Mouse (Mus musculus) forebrain, embryonic 12.5 days (tissue): ENCODE results near the gene Igfbp1. TPM values are rescaled to one million over a fixed set of nuclear protein-coding genes. Genes with fewer than 3 reads are reported as not detected.

Experiments used
- ATAC-seq: fragments of 200-750 bp; cut with Nextera tagmentation; 2 replicates; pipeline ENCODE4 v1.8.0; 2017; ENCODE audit warnings: moderate TSS enrichment; ENCODE audit not compliant: low FRiP score
- H3K27ac ChIP-seq: fragments of 300-500 bp; sonication (generic); 2 replicates; pipeline ENCODE4 v1.5.1; 2016; ENCODE audit warnings: mild to moderate bottlenecking
- H3K27me3 ChIP-seq: fragments of 300-500 bp; sonication (generic); 2 replicates; pipeline ENCODE4 v1.6.1; 2016; ENCODE audit warnings: mild to moderate bottlenecking
- H3K36me3 ChIP-seq: fragments of 300-500 bp; sonication (generic); replicated peaks from 2 replicates; pipeline ENCODE4 v1.6.1; 2016; ENCODE audit warnings: mild to moderate bottlenecking
- H3K4me1 ChIP-seq: fragments of 300-500 bp; sonication (generic); 2 replicates; pipeline ENCODE4 v1.6.1; 2016
- H3K4me2 ChIP-seq: fragments of 300-500 bp; sonication (generic); 2 replicates; pipeline ENCODE4 v1.6.1; 2016; ENCODE audit warnings: mild to moderate bottlenecking, moderate library complexity
- H3K4me3 ChIP-seq: fragments of 300-500 bp; sonication (generic); replicated peaks from 2 replicates; pipeline ENCODE4 v1.5.1; 2016; ENCODE audit warnings: mild to moderate bottlenecking
- H3K9ac ChIP-seq: fragments of 300-500 bp; sonication (generic); 2 replicates; pipeline ENCODE4 v1.6.1; 2016; ENCODE audit warnings: mild to moderate bottlenecking
- H3K9me3 ChIP-seq: fragments of 300-500 bp; sonication (generic); 2 replicates; pipeline ENCODE4 v1.6.1; 2016
- WGBS: fragments of 180-500 bp; shearing (Covaris S2); methylation state at CpG from one replicate; pipeline ENCODE4 v1.1.7; 2016; 5-methylcytosine and 5-hydroxymethylcytosine counted together
- polyA plus RNA-seq: library from polyadenylated mRNA; unstranded; fragments of >200 nt; fragmentation: Nextera tagmentation; extraction: Ambion mirVana; gene quantifications from 2 replicates; pipeline ENCODE4 v1.2.1, GENCODE M21; 2016

Gene Igfbp1
- polyA plus RNA-seq, 1 experiment from 2014 or later: not detected

DNA sequence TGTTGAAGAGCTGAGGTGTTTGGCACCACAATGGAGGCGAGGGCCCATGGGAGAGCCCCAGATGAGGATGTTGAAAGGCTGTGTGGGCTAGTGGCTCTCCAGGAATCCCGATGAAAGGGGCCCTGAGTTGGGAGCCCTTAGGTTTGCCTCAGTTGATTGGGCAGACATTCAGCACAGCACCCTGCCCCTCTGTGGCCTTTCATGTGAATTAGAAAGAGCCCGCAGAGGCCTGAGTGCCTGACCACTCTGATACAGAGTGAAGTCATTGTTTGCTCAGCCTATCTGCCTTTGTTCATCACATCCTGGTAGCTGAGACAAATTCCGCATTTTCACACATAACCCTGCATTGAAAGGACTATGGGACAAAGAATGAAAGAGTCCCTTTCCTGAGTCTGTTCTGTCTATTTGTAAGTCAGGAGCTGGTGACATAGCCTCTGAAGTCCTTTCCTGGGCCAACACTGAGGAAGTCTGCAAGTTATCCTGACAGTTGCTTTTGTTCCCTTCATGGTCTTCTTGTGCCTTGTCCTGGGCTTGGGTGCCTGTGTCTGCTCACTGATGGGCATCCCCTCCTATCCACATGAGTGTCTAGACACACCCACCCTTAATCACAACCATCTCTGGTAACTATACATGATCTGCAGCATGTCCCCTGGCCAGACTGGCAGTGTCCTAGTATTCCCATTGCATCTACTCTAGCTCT, 41.6 kb downstream of the Igfbp1 start:
- H3K9me3 ChIP-seq: no peaks in the 10 kb centered on the region
- WGBS: 71% methylated on average over 4 of the region's 4 CpGs
- no peak overlapping the region for H3K4me2 ChIP-seq
- no peak overlapping the region for H3K27ac ChIP-seq
- no peaks in the 10 kb centered on the region for H3K36me3 ChIP-seq
- no peak overlapping the region for H3K4me3 ChIP-seq
- H3K4me1 ChIP-seq: no peaks in the 10 kb centered on the region
- no peak for ATAC-seq
- H3K27me3 ChIP-seq: no peaks in the 10 kb centered on the region
- H3K9ac ChIP-seq: no peak overlapping the region

- ATAC-seq: no peak
- Histone ChIP-seq H3K9ac (no peak overlapping the region), H3K4me3 (no peak overlapping the region), H3K36me3 (no peaks in the 10 kb centered on the region), H3K9me3 (no peaks in the 10 kb centered on the region), H3K4me1 (no peaks in the 10 kb centered on the region), H3K27ac (no peak overlapping the region), H3K27me3 (no peaks in the 10 kb centered on the region), H3K4me2 (no peak overlapping the region)
- 82% methylated on average over 1 of the region's 1 CpGs for WGBS
Measured at GRCm38 (mm10) chr11:7244782-7245181, 47.2 kb downstream of the Igfbp1 start.

DNA sequence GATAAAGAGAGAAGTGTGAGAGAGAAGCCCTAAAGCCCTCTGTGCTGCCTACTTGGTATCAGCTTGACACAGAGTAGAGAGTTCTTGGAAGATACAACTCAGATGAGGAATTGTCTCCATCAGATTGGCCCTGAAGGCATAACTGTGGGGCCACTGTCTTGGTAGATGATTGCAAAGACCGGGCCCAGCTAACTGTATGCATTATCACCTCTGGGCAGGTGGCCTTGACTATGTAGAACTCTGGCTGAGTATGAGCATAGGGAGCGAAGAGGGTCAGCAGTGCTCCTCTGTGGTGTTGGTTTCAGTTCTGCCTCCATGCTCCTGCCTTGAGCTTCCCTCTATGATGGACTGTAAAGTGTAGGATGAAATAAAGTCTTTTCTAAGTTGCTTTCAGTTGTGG, 52.8 kb downstream of the Igfbp1 start:
- no peak for ATAC-seq
- H3K9me3 ChIP-seq: no peaks in the 10 kb centered on the region
- 95% methylated on average over 2 of the region's 2 CpGs for WGBS
- no peak overlapping the region for H3K4me2 ChIP-seq
- H3K4me1 ChIP-seq: no peaks in the 10 kb centered on the region
- no peak overlapping the region for H3K9ac ChIP-seq
- no peak overlapping the region for H3K4me3 ChIP-seq
- no peaks in the 10 kb centered on the region for H3K27me3 ChIP-seq
- H3K36me3 ChIP-seq: no peaks in the 10 kb centered on the region
- no peak overlapping the region for H3K27ac ChIP-seq

DNA sequence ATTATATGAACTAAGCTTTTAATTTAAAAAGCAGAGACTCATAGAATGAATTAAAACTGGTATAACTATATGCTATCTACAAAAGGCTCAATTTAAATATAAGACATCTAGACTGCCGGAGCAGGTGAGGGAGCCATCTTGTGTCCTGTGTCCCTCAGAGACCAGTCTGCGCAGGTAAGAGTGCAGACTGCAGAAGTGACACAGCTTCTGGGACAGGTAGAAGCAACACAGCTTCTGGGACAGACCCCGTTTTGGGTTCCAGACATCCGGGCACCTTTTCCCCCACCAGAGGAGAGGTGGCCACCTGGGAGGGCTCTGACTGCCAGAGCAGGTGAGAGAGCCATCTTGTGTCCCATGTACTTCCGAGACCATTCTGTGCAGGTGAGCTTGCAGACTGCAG, 53.3 kb downstream of the Igfbp1 start:
- no peak overlapping the region for H3K4me3 ChIP-seq
- 96% methylated on average over 5 of the region's 5 CpGs for WGBS
- no peak for ATAC-seq
- H3K4me1 ChIP-seq: no peaks in the 10 kb centered on the region
- H3K27ac ChIP-seq: no peak overlapping the region
- no peak overlapping the region for H3K4me2 ChIP-seq
- H3K9ac ChIP-seq: no peak overlapping the region
- no peaks in the 10 kb centered on the region for H3K36me3 ChIP-seq
- no peaks in the 10 kb centered on the region for H3K9me3 ChIP-seq
- H3K27me3 ChIP-seq: no peaks in the 10 kb centered on the region

Other genes starting within 250 kb of the Igfbp1 start
- gene Adcy1, start 134.3 kb upstream of the Igfbp1 start, polyA plus RNA-seq: 1.1 and 1.3 TPM in 2 replicates
- not detected in 2 replicates for gene Gm11985, start 9.2 kb upstream of the Igfbp1 start, polyA plus RNA-seq
- gene Igfbp3, start 16.1 kb downstream of the Igfbp1 start, polyA plus RNA-seq: 14.2 and 14.7 TPM in 2 replicates